Mouse (Mus musculus): ENCODE data around the gene Hlcs. TPM values are rescaled to one million over a fixed set of nuclear protein-coding genes. Genes with fewer than 3 reads are reported as not detected.

Hlcs gene
- polyA plus RNA-seq (2014; fragmentation: Nextera tagmentation; extraction: Ambion mirVana), result 8.4 and 10.4 TPM in 2 replicates

- H3K4me1 ChIP-seq (ENCODE audit: control insufficient read depth, insufficient read depth, low read length), result 0 out of 2 replicates have a peak, but pooled peaks cover 3% of the 10 kb centered on the region
- peak within 1 kb of the TSS; percentile 96 for H3K27ac ChIP-seq (replicated peaks; ENCODE audit: low read depth, low read length)
- peak within 1 kb of the TSS; percentile 56 for H3K4me3 ChIP-seq (ENCODE audit: low read depth, low read length)
- DNase-seq (ENCODE audit: low spot score) (peak; percentile 98), ATAC-seq (ENCODE audit: insufficient number of reproducible peaks, low FRiP score, low TSS enrichment, low read depth) (peak; percentile 88)
- no peaks in the 10 kb centered on the region for H3K27me3 ChIP-seq (ENCODE audit: control insufficient read depth, insufficient read depth, low read length)
- WGBS, result under 1% methylated on average over 63 of the region's 64 CpGs
- no peaks in the 10 kb centered on the region for H3K9me3 ChIP-seq (ENCODE audit: control insufficient read depth, low read length)
- H3K36me3 ChIP-seq (ENCODE audit: control insufficient read depth, insufficient read depth, low read length), result no peaks in the 10 kb centered on the region
- peak within 1 kb of the TSS; percentile 94 for H3K9ac ChIP-seq (ENCODE audit: low read length)
- peak within 1 kb of the TSS; percentile 80 for H3K4me2 ChIP-seq (ENCODE audit: low read depth, severe bottlenecking)
These were observed at the start of gene Hlcs for GRCm38 (mm10) chr16:94313229-94314030. Gene Hlcs, minus strand, starts transcription at chr16:94313571.

- Histone ChIP-seq H3K4me1 (ENCODE audit: control insufficient read depth, insufficient read depth, low read length) (no peaks in the 10 kb centered on the region), H3K9me3 (ENCODE audit: control insufficient read depth, low read length) (no peaks in the 10 kb centered on the region), H3K4me3 (ENCODE audit: low read depth, low read length) (no peak overlapping the region), H3K27ac (replicated peaks; ENCODE audit: low read depth, low read length) (no peak overlapping the region), H3K4me2 (ENCODE audit: low read depth, severe bottlenecking) (no peak overlapping the region), H3K27me3 (ENCODE audit: control insufficient read depth, insufficient read depth, low read length) (no peaks in the 10 kb centered on the region), H3K9ac (ENCODE audit: low read length) (no peak overlapping the region), H3K36me3 (ENCODE audit: control insufficient read depth, insufficient read depth, low read length) (no peaks in the 10 kb centered on the region)
- DNase-seq (ENCODE audit: low spot score), result peak; percentile 28
- 51% methylated on average over 10 of the region's 10 CpGs for WGBS
- no peak for ATAC-seq (ENCODE audit: insufficient number of reproducible peaks, low FRiP score, low TSS enrichment, low read depth)
These were observed 49.0 kb upstream of the Hlcs start for GRCm38 (mm10) chr16:94362174-94362873.

- no peaks in the 10 kb centered on the region for H3K27me3 ChIP-seq (ENCODE audit: control insufficient read depth, insufficient read depth, low read length)
- H3K4me2 ChIP-seq (ENCODE audit: low read depth, severe bottlenecking), result no peak overlapping the region
- no peak for ATAC-seq (ENCODE audit: insufficient number of reproducible peaks, low FRiP score, low TSS enrichment, low read depth)
- no peaks in the 10 kb centered on the region for H3K9me3 ChIP-seq (ENCODE audit: control insufficient read depth, low read length)
- no peak for DNase-seq (ENCODE audit: low spot score)
- no peak overlapping the region for H3K9ac ChIP-seq (ENCODE audit: low read length)
- no peak overlapping the region for H3K27ac ChIP-seq (replicated peaks; ENCODE audit: low read depth, low read length)
- no peaks in the 10 kb centered on the region for H3K4me1 ChIP-seq (ENCODE audit: control insufficient read depth, insufficient read depth, low read length)
- no peaks in the 10 kb centered on the region for H3K36me3 ChIP-seq (ENCODE audit: control insufficient read depth, insufficient read depth, low read length)
- 87% methylated on average over 13 of the region's 13 CpGs for WGBS
- no peak overlapping the region for H3K4me3 ChIP-seq (ENCODE audit: low read depth, low read length)
These were observed 47.4 kb upstream of the Hlcs start for GRCm38 (mm10) chr16:94360578-94361350.

GRCm38 (mm10) chr16:94358091-94358490, 44.7 kb upstream of the Hlcs start:
- whole genome bisulfite sequencing, result 89% methylated on average over 3 of the region's 3 CpGs
- no peaks in the 10 kb centered on the region for H3K9me3 ChIP-seq (ENCODE audit: control insufficient read depth, low read length)
- no peak for ATAC-seq (ENCODE audit: insufficient number of reproducible peaks, low FRiP score, low TSS enrichment, low read depth)
- H3K27me3 ChIP-seq (ENCODE audit: control insufficient read depth, insufficient read depth, low read length), result no peaks in the 10 kb centered on the region
- no peak overlapping the region for H3K9ac ChIP-seq (ENCODE audit: low read length)
- no peak overlapping the region for H3K4me2 ChIP-seq (ENCODE audit: low read depth, severe bottlenecking)
- no peaks in the 10 kb centered on the region for H3K36me3 ChIP-seq (ENCODE audit: control insufficient read depth, insufficient read depth, low read length)
- no peak overlapping the region for H3K27ac ChIP-seq (replicated peaks; ENCODE audit: low read depth, low read length)
- 0 out of 2 replicates have a peak, but pooled peaks cover 3% of the 10 kb centered on the region for H3K4me1 ChIP-seq (ENCODE audit: control insufficient read depth, insufficient read depth, low read length)
- H3K4me3 ChIP-seq (ENCODE audit: low read depth, low read length), result no peak overlapping the region
- no peak for DNase-seq (ENCODE audit: low spot score)

- DNase-seq (ENCODE audit: low spot score) (no peak), ATAC-seq (ENCODE audit: insufficient number of reproducible peaks, low FRiP score, low TSS enrichment, low read depth) (no peak)
- Histone ChIP-seq H3K4me2 (ENCODE audit: low read depth, severe bottlenecking) (no peak overlapping the region), H3K36me3 (ENCODE audit: control insufficient read depth, insufficient read depth, low read length) (no peaks in the 10 kb centered on the region), H3K27me3 (ENCODE audit: control insufficient read depth, insufficient read depth, low read length) (no peaks in the 10 kb centered on the region), H3K9me3 (ENCODE audit: control insufficient read depth, low read length) (no peaks in the 10 kb centered on the region), H3K9ac (ENCODE audit: low read length) (no peak overlapping the region), H3K4me1 (ENCODE audit: control insufficient read depth, insufficient read depth, low read length) (0 out of 2 replicates have a peak, but pooled peaks cover 3% of the 10 kb centered on the region), H3K4me3 (ENCODE audit: low read depth, low read length) (no peak overlapping the region), H3K27ac (replicated peaks; ENCODE audit: low read depth, low read length) (no peak overlapping the region)
- 66% methylated on average over 11 of the region's 11 CpGs for WGBS
These were observed 43.6 kb upstream of the Hlcs start for GRCm38 (mm10) chr16:94356776-94357494.

- Histone ChIP-seq H3K4me3 (ENCODE audit: low read depth, low read length) (no peak overlapping the region), H3K4me2 (ENCODE audit: low read depth, severe bottlenecking) (no peak overlapping the region), H3K36me3 (ENCODE audit: control insufficient read depth, insufficient read depth, low read length) (no peaks in the 10 kb centered on the region), H3K27me3 (ENCODE audit: control insufficient read depth, insufficient read depth, low read length) (no peaks in the 10 kb centered on the region), H3K9me3 (ENCODE audit: control insufficient read depth, low read length) (no peaks in the 10 kb centered on the region), H3K9ac (ENCODE audit: low read length) (no peak overlapping the region), H3K27ac (replicated peaks; ENCODE audit: low read depth, low read length) (no peak overlapping the region), H3K4me1 (ENCODE audit: control insufficient read depth, insufficient read depth, low read length) (0 out of 2 replicates have a peak, but pooled peaks cover 3% of the 10 kb centered on the region)
- ATAC-seq (ENCODE audit: insufficient number of reproducible peaks, low FRiP score, low TSS enrichment, low read depth) (no peak), DNase-seq (ENCODE audit: low spot score) (no peak)
- WGBS, result 40% methylated on average over 7 of the region's 7 CpGs
These were observed 42.7 kb upstream of the Hlcs start for GRCm38 (mm10) chr16:94356046-94356445.

- Histone ChIP-seq H3K9me3 (ENCODE audit: control insufficient read depth, low read length) (no peaks in the 10 kb centered on the region), H3K4me1 (ENCODE audit: control insufficient read depth, insufficient read depth, low read length) (0 out of 2 replicates have a peak, but pooled peaks cover 3% of the 10 kb centered on the region), H3K9ac (ENCODE audit: low read length) (no peak overlapping the region), H3K27ac (replicated peaks; ENCODE audit: low read depth, low read length) (no peak overlapping the region), H3K27me3 (ENCODE audit: control insufficient read depth, insufficient read depth, low read length) (no peaks in the 10 kb centered on the region), H3K36me3 (ENCODE audit: control insufficient read depth, insufficient read depth, low read length) (no peaks in the 10 kb centered on the region), H3K4me2 (ENCODE audit: low read depth, severe bottlenecking) (no peak overlapping the region), H3K4me3 (ENCODE audit: low read depth, low read length) (no peak overlapping the region)
- peak; percentile 44 for DNase-seq (ENCODE audit: low spot score)
- no peak for ATAC-seq (ENCODE audit: insufficient number of reproducible peaks, low FRiP score, low TSS enrichment, low read depth)
- WGBS, result 37% methylated on average over 9 of the region's 9 CpGs
These were observed 41.1 kb upstream of the Hlcs start for GRCm38 (mm10) chr16:94354450-94354849.
